Mouse (Mus musculus): ENCODE measurements at regions not wholly inside any gene's neighbourhood (a gene's known extent, or its start where the extent isn't known, plus 50 kb on each side); places are given as distances from the start of the nearest gene placed in this dataset.

DNA sequence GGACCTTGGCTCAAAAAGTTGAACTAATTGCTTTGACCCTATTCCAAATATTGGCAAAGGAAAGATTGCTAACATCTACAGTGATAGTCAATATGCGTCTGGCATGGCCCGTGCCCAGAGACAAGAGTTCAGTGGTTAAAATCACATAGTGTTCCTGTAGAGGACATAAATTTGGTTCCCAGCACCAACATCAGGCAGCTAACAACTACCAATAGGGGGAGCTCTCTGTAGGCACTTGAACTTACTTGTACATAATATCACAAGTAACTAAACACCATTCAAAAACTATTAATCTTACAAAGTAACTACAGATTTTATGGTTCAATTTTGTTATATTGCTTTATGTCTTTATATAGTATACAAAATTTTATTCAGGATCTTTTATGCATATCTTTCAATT is 74.3 kb downstream of the Serpinb9g start:
- peak; percentile 10 for DNase-seq

DNA sequence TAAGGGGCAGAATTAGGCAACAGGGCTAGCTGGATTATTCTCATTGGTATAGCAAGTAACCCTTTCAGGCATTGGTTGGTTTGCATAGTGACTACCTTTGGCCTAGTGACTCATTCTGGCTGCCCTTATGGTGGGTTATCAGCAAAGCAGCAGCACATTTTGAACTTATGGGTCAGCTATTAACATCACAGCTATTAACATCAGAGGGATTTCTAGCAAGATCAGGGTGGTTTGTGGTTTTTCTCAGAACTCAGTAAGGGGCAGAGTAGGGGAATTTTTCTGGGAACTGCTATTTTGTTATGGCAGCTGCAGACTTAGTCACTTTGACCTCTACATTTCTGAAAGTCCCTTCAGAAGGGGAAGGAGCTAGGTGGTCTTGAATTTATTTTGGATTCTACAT is 75.1 kb downstream of the Serpinb9g start:
- no peak for DNase-seq

DNA sequence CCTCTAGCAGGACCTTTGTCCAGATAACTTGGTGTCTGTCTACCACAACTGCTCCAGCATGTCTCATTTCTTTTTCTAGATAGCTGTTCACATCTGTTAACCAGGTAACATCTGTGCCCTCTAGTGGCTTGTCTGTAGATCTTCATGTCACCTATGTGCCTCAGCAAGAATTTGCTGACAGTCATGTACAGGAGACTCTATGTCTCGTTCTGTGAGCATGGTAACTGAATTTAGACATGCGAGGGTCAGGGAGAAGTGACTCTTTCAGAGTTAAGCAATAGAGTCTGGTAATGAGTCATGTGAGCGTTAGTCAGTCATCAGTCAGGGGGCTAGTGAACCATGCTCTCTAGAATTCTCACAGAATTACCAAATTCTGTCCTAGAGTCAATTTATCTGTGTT is 77.0 kb downstream of the Serpinb9g start:
- DNase-seq: peak; percentile 49

DNA sequence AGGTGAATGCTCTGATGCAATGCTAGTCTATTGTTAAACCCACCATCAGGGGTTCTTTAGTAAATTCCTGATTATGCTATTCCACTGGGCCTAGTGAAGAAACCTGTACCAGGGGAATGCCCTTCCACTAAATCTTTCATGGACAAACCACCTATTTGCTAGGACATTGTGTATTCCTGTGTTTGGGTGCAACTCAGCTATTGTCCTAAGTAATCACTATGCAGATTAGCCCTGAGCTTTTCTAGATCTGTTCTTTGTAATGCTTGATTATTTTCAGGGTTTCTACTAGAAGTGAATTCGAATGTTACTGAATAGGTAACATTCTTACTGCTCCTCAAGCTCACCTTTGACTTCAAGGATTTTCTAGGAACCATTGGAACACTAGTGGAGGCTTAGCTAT is 78.3 kb downstream of the Serpinb9g start:
- DNase-seq: no peak

DNA sequence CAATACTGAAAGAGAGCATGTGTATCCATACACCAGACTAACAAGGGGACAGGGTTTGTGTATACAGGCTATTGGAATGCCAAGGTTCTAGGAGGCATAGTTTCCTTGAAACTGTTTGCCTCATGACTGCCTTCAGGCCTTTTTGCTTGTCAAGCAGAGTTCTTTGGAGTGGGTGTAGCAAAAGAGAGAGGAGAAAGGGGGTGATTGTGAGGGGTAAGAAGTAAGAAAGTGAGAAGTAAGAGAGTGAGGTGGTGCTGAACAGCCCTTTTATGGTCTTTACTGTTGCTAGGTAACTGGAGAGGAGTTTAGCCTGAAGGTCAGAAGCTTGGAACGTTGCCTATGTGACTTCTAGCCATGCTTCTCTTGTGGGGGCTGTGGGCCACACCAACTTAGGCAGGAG is 78.8 kb downstream of the Serpinb9g start:
- no peak for DNase-seq

DNA sequence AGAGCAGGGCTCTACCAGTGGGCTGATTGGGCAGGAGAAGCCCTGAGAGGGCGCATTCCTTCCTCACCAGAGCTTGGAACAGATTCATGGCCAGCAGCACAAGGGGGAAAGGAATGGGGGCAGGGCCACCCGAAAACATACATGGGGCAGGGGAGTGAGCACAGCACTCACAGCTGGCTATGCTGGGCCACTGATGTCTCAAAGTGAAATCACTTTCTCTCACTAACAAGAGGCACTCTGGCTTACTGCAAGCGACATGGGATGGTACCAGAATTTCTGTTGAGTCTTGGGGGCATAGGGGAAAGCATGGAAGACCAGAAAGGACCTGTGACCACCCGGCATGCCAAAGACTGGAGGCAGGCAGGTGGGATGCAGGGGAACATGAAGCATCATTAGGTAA is 83.3 kb downstream of the Serpinb9g start:
- no peak for DNase-seq

DNA sequence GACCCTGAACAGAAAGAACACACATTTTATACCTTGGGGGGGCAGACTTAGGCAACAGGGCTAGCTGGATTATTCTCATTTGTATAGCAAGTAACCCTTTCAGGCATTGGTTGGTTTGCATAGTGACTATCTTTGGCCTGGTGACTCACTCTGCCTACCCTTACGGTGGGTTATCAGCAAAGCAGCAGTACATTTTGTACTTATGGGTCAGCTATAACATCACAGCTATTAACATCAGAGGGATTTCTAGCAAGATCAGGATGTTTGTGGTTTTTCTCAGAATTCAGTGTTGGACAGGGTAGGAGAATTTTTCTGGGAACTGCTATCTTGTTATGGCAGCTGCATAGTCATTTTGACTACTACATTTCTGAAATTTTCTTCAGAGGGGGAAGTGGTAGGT is 84.7 kb downstream of the Serpinb9g start:
- DNase-seq: no peak

DNA sequence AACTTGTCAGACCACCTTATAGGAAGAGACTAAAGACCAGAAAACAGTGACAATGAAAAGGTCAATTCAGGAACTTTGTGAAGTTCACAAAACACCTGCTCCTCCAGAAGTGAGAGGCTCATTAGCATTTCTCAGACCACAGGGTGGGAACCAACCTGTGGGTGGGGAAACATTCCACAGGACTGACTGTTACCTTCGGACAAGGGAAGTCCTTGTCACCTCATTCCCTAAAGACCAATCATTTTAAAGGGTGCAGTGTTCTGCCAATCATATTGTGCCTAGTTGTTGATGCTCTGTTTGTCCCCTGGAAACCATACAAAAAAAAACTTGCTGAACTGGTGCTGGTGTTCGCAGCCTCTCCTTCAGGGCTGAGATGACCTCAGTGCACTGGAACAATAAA is 86.2 kb downstream of the Serpinb9g start:
- no peak for DNase-seq

DNA sequence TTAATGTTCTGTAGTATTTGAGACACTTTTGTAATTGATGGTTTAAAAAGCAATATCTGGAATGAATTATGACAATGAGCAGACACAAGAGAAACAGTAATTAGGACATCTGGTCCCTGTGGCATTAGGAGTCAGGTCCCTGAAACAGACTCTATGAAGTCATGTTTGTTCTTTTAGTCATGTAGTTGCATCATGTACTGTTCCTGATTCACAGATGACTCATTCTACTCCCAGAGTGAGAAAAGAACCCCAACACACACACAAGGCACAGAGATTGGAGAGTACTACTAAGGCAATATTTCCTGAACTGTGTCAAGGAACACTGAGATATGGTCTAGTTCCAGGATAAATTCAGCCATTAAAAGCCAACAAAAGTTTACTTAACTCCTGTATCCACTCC is 75.1 kb upstream of the Serpinb6d start:
- DNase-seq: no peak

Measured in adrenal gland, adult 2 months (tissue).